Mouse (Mus musculus) bone marrow, adult 2 months (tissue): ENCODE data around the gene Gm11099. TPM values are rescaled to one million over a fixed set of nuclear protein-coding genes. Genes with fewer than 3 reads are reported as not detected.

Source experiments
- H3K27ac ChIP-seq: fragments of 200-500 bp; 2 replicates; pipeline ENCODE4 v1.5.1; 2012; ENCODE audit warnings: low read depth, mild to moderate bottlenecking, control low read depth, inconsistent platforms, low read length; ENCODE audit not compliant: control insufficient read depth, poor library complexity, insufficient read depth
- H3K4me1 ChIP-seq: fragments of 200-500 bp; 2 replicates; pipeline ENCODE4 v1.6.1; 2011; ENCODE audit warnings: low read length; ENCODE audit not compliant: control insufficient read depth, insufficient read depth
- H3K4me3 ChIP-seq: fragments of 200-500 bp; replicated peaks from 2 replicates; pipeline ENCODE3; 2011; ENCODE audit warnings: mild to moderate bottlenecking, low read depth, low read length, control low read depth; ENCODE audit not compliant: control insufficient read depth
- CTCF ChIP-seq: fragments of 200-500 bp; IDR thresholded peaks from 2 replicates; pipeline ENCODE4 v1.5.1; 2011; ENCODE audit warnings: low read length, control low read depth; ENCODE audit not compliant: control insufficient read depth, insufficient read depth
- POLR2A ChIP-seq: fragments of 200-500 bp; IDR thresholded peaks from 2 replicates; pipeline ENCODE4 v1.6.1; 2011; ENCODE audit warnings: low read depth, mild to moderate bottlenecking, control low read depth, low read length, borderline replicate concordance; ENCODE audit not compliant: control insufficient read depth
- WGBS: fragments of 180-500 bp; shearing (Covaris S2); methylation state at CpG from one replicate; pipeline ENCODE4 v1.1.7; 2018; 5-methylcytosine and 5-hydroxymethylcytosine counted together
- polyA plus RNA-seq: library from polyadenylated mRNA; stranded (reverse); fragments of >200 nt; gene quantifications from 2 replicates; pipeline ENCODE4 v1.2.4, GENCODE M21; 2011; ENCODE audit warnings: low replicate concordance; ENCODE audit not compliant: missing spikeins, insufficient read depth, insufficient read length

Gm11099 gene
- polyA plus RNA-seq, result not detected in 2 replicates

GRCm38 (mm10) chr2:58859134-58859533 lies at the start of gene Gm11099:
TSS of gene Gm11099 (plus strand) at chr2:58859434.
- H3K4me3 ChIP-seq, result no peak within 1 kb of the TSS
- WGBS, result 77% methylated on average over 5 of the region's 5 CpGs
- H3K27ac ChIP-seq, result no peak within 1 kb of the TSS
- TF ChIP-seq CTCF, result no peak
- TF ChIP-seq POLR2A, result no peak
- no peaks in the 10 kb centered on the region for H3K4me1 ChIP-seq

GRCm38 (mm10) chr2:58812941-58813340 lies 46.3 kb upstream of the Gm11099 start:
- Histone ChIP-seq H3K4me3 (no peak overlapping the region), H3K4me1 (no peaks in the 10 kb centered on the region), H3K27ac (no peak overlapping the region)
- no peak for TF ChIP-seq POLR2A
- no peak for TF ChIP-seq CTCF
- WGBS, result 52% methylated on average over 2 of the region's 2 CpGs

DNA sequence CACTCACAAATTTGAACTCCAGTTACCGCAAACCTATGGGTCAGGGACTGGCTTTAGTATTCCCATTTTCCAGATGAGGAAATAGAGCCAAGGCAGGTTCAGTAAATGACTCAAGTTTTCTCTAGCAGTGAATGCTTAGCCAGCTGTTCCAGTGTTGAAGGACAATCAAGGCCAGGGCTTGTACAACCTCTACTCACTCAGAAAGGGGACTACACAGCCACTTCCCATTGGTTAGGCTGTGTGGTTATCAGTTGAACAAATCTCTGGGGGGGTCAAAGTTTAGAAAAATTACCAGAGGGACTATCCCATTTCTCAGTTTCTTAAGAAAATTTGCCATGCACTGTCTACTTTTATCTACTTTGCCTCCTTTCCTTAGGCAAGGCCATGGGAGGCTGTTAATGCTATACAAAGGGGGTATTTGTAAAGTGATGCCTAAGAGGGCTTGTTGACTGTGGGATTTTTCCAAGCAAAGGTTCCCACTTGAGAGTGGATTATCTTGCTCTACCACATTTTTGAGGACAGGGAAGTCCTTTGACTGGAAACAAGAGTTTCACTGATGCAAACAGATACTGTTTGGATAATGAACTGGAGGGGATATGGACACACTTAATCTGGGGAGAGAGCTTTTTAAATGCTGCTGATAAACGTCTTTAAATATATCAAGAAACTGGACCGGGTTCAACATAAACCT lies 30.2 kb upstream of the Gm11099 start:
- TF ChIP-seq POLR2A (no peak), CTCF (no peak)
- Histone ChIP-seq H3K27ac (no peak overlapping the region), H3K4me1 (no peaks in the 10 kb centered on the region), H3K4me3 (no peak overlapping the region)
- WGBS, result 74% methylated on average over 3 of the region's 3 CpGs

DNA sequence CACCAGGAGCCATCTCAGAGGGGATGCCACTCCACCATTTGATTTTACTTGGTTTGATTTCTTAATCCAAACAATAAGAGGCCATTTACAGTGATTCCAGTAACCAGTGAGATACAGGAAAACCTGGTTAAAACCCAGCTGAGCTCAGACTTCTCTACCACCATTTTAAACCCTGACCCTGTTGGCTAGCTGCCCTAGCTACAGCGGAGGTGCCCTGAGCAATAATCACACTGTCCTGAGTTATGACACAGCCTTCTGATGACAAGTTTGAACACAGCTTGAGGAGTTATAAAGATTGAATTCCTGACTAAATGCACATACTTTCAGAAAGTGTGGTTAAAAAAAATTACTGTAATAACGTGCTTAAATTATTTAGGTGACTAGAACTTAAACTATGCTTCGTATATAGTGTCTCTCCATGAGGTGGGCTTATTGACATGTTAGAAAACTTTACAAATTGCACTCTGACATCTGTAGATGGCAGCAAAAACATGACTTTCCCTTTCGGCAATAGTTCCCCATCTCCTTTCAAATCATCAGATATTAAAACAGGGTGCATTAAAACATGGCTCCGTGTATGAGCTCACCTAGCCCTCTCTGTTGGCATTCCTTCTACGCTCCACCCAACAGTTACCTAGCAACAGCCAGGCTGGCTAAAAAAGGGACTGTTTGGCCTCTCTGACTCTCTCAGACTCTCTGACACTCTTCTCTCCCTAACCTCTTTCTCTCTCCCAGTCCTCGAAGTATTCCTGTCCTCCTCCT lies 29.1 kb upstream of the Gm11099 start:
- Histone ChIP-seq H3K4me1 (no peaks in the 10 kb centered on the region), H3K4me3 (no peak overlapping the region), H3K27ac (no peak overlapping the region)
- TF ChIP-seq POLR2A (no peak), CTCF (no peak)
- WGBS, result 53% methylated on average over 7 of the region's 7 CpGs

DNA sequence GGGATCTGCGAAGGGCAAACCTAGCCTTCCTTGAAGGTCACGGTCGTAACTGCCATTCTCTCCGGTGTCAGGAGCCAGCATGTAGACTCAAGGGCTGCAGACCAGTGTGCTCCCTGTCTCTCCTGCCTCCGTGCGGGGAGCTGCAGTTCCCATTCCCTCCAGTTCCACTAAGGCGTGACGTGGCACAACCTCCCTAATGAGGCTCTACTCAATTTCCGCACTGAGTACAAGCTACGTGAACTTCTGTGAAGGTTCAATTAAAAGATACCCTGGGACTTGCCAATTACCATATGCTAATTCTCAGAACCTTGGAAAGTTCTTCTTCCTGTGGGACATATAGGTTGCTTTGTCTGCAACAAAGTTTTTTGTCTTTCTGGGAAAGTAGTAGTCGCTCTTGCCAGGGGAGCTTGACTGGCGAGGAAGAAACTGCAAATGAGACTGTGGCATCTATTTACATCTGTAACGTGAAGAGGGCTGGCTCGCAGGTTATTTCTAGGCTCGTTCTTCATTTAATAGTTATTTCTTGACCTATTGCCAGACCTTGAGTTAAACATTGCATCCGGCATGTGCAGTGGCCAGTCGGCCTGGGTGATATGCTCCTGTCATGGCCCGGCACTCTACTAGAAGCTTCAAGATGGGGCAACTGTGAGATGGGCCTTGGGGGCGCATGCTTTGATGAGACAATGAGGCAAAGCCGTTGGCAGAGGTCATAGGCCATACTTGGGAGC lies 26.8 kb upstream of the Gm11099 start:
- no peak overlapping the region for H3K4me3 ChIP-seq
- H3K27ac ChIP-seq, result no peak overlapping the region
- 85% methylated on average over 20 of the region's 20 CpGs for WGBS
- TF ChIP-seq CTCF, result no peak
- TF ChIP-seq POLR2A, result no peak
- no peaks in the 10 kb centered on the region for H3K4me1 ChIP-seq

DNA sequence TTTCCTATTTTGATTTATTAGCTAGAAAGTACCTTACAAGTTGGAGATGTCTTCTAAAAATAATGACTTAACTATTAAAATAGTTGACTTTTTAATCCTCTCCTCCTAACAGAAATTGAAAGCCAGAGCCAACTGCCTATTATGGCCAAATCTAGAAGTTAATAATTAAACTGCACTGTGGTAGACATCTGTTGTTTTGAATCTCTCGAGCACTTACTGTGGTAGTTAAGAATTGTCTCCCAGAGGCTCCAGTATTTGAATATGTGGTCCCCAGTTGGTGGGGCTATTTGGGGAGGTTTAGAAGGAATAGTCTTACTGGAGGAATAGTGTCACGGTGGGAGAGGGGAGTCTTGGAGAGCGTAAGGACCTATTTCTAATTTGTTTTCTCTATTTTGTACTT lies 18.2 kb upstream of the Gm11099 start:
- Histone ChIP-seq H3K4me3 (no peak overlapping the region), H3K27ac (no peak overlapping the region), H3K4me1 (no peaks in the 10 kb centered on the region)
- no peak for TF ChIP-seq POLR2A
- TF ChIP-seq CTCF, result no peak
- 79% methylated on average over 3 of the region's 3 CpGs for WGBS

DNA sequence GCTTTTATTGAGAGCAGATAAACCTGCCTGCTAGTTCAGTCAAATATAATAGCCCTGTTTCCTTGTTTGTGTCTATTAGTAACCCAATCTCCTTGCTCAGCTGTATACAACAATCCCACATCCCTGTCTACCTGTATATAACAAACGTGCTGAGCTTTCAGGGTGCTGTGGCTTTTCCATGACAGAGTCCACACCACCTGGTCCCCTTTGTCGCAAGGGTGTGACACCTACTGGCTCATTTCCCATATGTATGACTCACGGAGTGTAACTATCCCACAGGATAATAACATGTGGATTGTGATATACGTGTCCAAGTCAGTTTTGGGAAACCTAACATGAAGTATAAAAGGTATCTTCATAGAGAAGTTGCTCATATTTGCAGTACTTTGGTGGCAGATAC lies 16.8 kb upstream of the Gm11099 start:
- no peak for TF ChIP-seq CTCF
- no peak for TF ChIP-seq POLR2A
- Histone ChIP-seq H3K4me3 (no peak overlapping the region), H3K4me1 (no peaks in the 10 kb centered on the region), H3K27ac (no peak overlapping the region)
- WGBS, result 83% methylated on average over 4 of the region's 4 CpGs

DNA sequence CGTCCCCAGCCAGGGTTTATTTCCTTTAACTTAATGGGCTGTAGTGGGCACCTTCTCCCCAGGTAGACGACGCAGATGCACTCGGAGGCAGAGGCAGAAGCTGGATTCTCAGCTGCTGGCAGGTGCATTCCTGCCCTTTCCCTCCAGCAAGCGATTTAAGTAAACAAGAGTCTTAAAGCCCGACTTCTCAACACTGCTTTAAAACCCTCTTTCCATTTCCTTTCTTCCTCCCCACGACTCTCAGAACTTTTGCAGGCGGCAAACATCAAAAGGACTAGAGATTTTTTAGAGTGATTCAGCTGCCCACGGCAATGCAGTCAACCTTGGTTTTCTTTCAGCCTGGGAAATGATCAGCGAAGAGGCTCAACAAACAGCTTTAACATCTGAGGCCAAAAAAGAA lies 14.7 kb upstream of the Gm11099 start:
- Histone ChIP-seq H3K4me3 (no peak overlapping the region), H3K4me1 (no peaks in the 10 kb centered on the region), H3K27ac (no peak overlapping the region)
- WGBS, result 34% methylated on average over 10 of the region's 10 CpGs
- TF ChIP-seq CTCF, result no peak
- TF ChIP-seq POLR2A, result no peak
